In genomic region chr6:52078530-52079340, GRCm38 (mm10) we compare ENCODE assay signal across 11 mouse cellular contexts.
DNase-seq lines count a peak whose midpoint lies in the region; ATAC-seq lines count a peak whose summit lies in the region.
"Had no signal": no experiment of that assay in that cellular context is flagged by ENCODE, and none has a peak within 500 bp of the region (broad histone marks: within the 10 kb centered on the region; RNA-seq: fewer than 3 reads in every experiment).

No protein-coding gene starts in this region.

- no peaks in the 10 kb centered on the region for H3K36me3 ChIP-seq in embryonic facial prominence, embryonic 13.5 days
- H3K36me3 ChIP-seq in limb, embryonic 13.5 days, result no peaks in the 10 kb centered on the region
- H3K36me3 ChIP-seq in splenic B cell, adult 2 months (ENCODE audit: control insufficient read depth, insufficient read depth, low read length, poor library complexity, severe bottlenecking), result no peaks in the 10 kb centered on the region

- no peak for ATAC-seq in embryonic facial prominence, embryonic 13.5 days (ENCODE audit: insufficient number of reproducible peaks, insufficient read depth, low FRiP score, low TSS enrichment, low read depth)
- ATAC-seq in limb, embryonic 13.5 days (ENCODE audit: low FRiP score, low read depth), result no peak
- no peak for ATAC-seq in CD4-positive, CD25-positive, alpha-beta regulatory T cell, adult 4 months
- ATAC-seq: Patski had no signal

- peaks cover 15% of the 10 kb centered on the region; the same call in 1 of the 2 replicates for H3K4me1 ChIP-seq in embryonic facial prominence, embryonic 13.5 days
- H3K4me1 ChIP-seq in limb, embryonic 13.5 days, result peaks cover 22% of the 10 kb centered on the region

- H3K27me3 ChIP-seq in embryonic facial prominence, embryonic 13.5 days, result 0 out of 2 replicates have a peak, but pooled peaks cover 2% of the 10 kb centered on the region
- peaks cover 9% of the 10 kb centered on the region for H3K27me3 ChIP-seq in limb, embryonic 13.5 days
- H3K27me3 ChIP-seq in splenic B cell, adult 2 months (ENCODE audit: control insufficient read depth, insufficient read depth, low read length, poor library complexity, severe bottlenecking), result no peaks in the 10 kb centered on the region
- H3K27me3 ChIP-seq: Patski had no signal

- 19% methylated on average over 12 of the region's 12 CpGs for WGBS in embryonic facial prominence, embryonic 13.5 days
- 29% methylated on average over 12 of the region's 12 CpGs for WGBS in limb, embryonic 13.5 days

- H3K9me3 ChIP-seq in embryonic facial prominence, embryonic 13.5 days, result no peaks in the 10 kb centered on the region
- H3K9me3 ChIP-seq in limb, embryonic 13.5 days, result no peaks in the 10 kb centered on the region

- no peak overlapping the region for H3K9ac ChIP-seq in embryonic facial prominence, embryonic 13.5 days
- H3K9ac ChIP-seq in limb, embryonic 13.5 days, result no peak overlapping the region

- peak overlapping the region; percentile 38 for H3K4me2 ChIP-seq in embryonic facial prominence, embryonic 13.5 days
- peak overlapping the region; percentile 45 for H3K4me2 ChIP-seq in limb, embryonic 13.5 days (replicated peaks)

- DNase-seq in retina, embryonic 14.5 days (ENCODE audit: low spot score), result peak; percentile 8
- no peak for DNase-seq in retina, postnatal 1 day
- peak; percentile 9 for DNase-seq in splenic B cell, adult 2 months (ENCODE audit: low read depth, low spot score)
- no peak for DNase-seq in adrenal gland, adult 8-10 months
- no peak for DNase-seq in MN1 (ENCODE audit: low spot score)
- DNase-seq: lung, adult 2 months had no signal

- H3K27ac ChIP-seq in embryonic facial prominence, embryonic 13.5 days, result no peak overlapping the region
- H3K27ac ChIP-seq in limb, embryonic 13.5 days, result no peak overlapping the region

- no peak overlapping the region for H3K4me3 ChIP-seq in embryonic facial prominence, embryonic 13.5 days
- no peak overlapping the region for H3K4me3 ChIP-seq in limb, embryonic 13.5 days
- H3K4me3 ChIP-seq: erythroblast, embryonic 14.5 days had no signal

Comparison
In these comparisons a context has a peak if more than half of its experiments do, and no peak if none do; other contexts are left out.
1. DNase-seq: peak in retina, embryonic 14.5 days (single experiment) and splenic B cell, adult 2 months (single experiment); none in retina, postnatal 1 day (single experiment), adrenal gland, adult 8-10 months (single experiment) and MN1 (single experiment).